Mouse (Mus musculus): ENCODE data around the gene Nit1. TPM values are rescaled to one million over a fixed set of nuclear protein-coding genes. Genes with fewer than 3 reads are reported as not detected.
A peak's percentile ranks its signal among the peaks of the same experiment; 100 is the strongest.

The Nit1 gene
- polyA plus RNA-seq (2011; ENCODE audit: insufficient read length, low read depth, missing spikeins) = 33.6 and 36.9 TPM in 2 replicates

GRCm38 (mm10) chr1:171345225-171346094 is at the start of gene Nit1, which contains the start of gene Pfdn2:
Nit1 (minus strand) TSS chr1:171345646.
Pfdn2 (plus strand) TSS chr1:171345670.
- peak within 1 kb of the TSS; percentile 24; the same call in 1 of the 2 replicates for H3K27ac ChIP-seq (ENCODE audit: insufficient read depth, low read length)
- 0 out of 2 replicates have a peak, but pooled peaks cover 7% of the 10 kb centered on the region for H3K4me1 ChIP-seq (ENCODE audit: control insufficient read depth, insufficient read depth, low read length)
- TF ChIP-seq CTCF (IDR thresholded peaks at IDR 0.05; ENCODE audit: borderline replicate concordance, insufficient read depth, low read length) (no peak), POLR2A (IDR thresholded peaks at IDR 0.05; ENCODE audit: low read depth, low read length) (peak; percentile 93)
- H3K4me3 ChIP-seq (ENCODE audit: insufficient read depth, low read length) = peak within 1 kb of the TSS; percentile 91

GRCm38 (mm10) chr1:171390101-171390500 is 44.7 kb upstream of the Nit1 start:
- H3K4me1 ChIP-seq (ENCODE audit: control insufficient read depth, insufficient read depth, low read length) = no peaks in the 10 kb centered on the region
- H3K27ac ChIP-seq (ENCODE audit: insufficient read depth, low read length) = no peak overlapping the region
- no peak overlapping the region for H3K4me3 ChIP-seq (ENCODE audit: insufficient read depth, low read length)
- TF ChIP-seq CTCF (IDR thresholded peaks at IDR 0.05; ENCODE audit: borderline replicate concordance, insufficient read depth, low read length) (no peak), POLR2A (IDR thresholded peaks at IDR 0.05; ENCODE audit: low read depth, low read length) (no peak)

- H3K4me1 ChIP-seq (ENCODE audit: control insufficient read depth, insufficient read depth, low read length) = no peaks in the 10 kb centered on the region
- H3K27ac ChIP-seq (ENCODE audit: insufficient read depth, low read length) = no peak within 1 kb of the TSS
- no peak within 1 kb of the TSS for H3K4me3 ChIP-seq (ENCODE audit: insufficient read depth, low read length)
- TF ChIP-seq CTCF (IDR thresholded peaks at IDR 0.05; ENCODE audit: borderline replicate concordance, insufficient read depth, low read length) = no peak
- no peak for TF ChIP-seq POLR2A (IDR thresholded peaks at IDR 0.05; ENCODE audit: low read depth, low read length)
Measured at GRCm38 (mm10) chr1:171388376-171389102, 43.1 kb upstream of the Nit1 start, which contains the start of gene Arhgap30. Arhgap30 (plus strand) TSS chr1:171388954.

DNA sequence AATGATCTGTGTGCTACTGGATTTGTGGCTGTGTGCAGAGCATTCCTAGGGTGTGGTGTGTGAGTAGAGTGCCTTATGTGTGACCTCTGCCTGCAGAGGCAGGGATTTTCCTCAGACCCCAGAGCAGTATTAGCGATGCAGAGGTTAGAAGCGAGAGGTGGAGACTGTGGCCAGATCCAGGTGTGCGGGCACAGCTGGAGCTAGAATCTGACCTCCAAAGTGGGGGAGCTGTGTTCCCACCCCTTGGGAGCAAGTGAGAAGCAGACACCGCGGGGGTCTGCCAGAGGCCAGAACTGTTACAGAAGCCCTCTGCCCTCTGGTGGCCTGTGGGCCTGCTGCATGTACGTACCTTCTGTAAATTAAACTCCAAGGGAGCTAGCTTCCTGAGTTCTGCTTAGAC is 41.7 kb upstream of the Nit1 start:
- TF ChIP-seq POLR2A (IDR thresholded peaks at IDR 0.05; ENCODE audit: low read depth, low read length) (no peak), CTCF (IDR thresholded peaks at IDR 0.05; ENCODE audit: borderline replicate concordance, insufficient read depth, low read length) (peak; percentile 55)
- H3K27ac ChIP-seq (ENCODE audit: insufficient read depth, low read length) = no peak overlapping the region
- H3K4me3 ChIP-seq (ENCODE audit: insufficient read depth, low read length) = no peak overlapping the region
- no peaks in the 10 kb centered on the region for H3K4me1 ChIP-seq (ENCODE audit: control insufficient read depth, insufficient read depth, low read length)

GRCm38 (mm10) chr1:171385171-171385570 is 39.7 kb upstream of the Nit1 start:
- Histone ChIP-seq H3K27ac (ENCODE audit: insufficient read depth, low read length) (no peak overlapping the region), H3K4me1 (ENCODE audit: control insufficient read depth, insufficient read depth, low read length) (no peaks in the 10 kb centered on the region)
- TF ChIP-seq POLR2A (IDR thresholded peaks at IDR 0.05; ENCODE audit: low read depth, low read length) (no peak), CTCF (IDR thresholded peaks at IDR 0.05; ENCODE audit: borderline replicate concordance, insufficient read depth, low read length) (0 out of 2 replicates have a peak, but pooled peaks have one; percentile 25)

GRCm38 (mm10) chr1:171384361-171384760 is 38.9 kb upstream of the Nit1 start:
- Histone ChIP-seq H3K27ac (ENCODE audit: insufficient read depth, low read length) (no peak overlapping the region), H3K4me3 (ENCODE audit: insufficient read depth, low read length) (no peak overlapping the region), H3K4me1 (ENCODE audit: control insufficient read depth, insufficient read depth, low read length) (no peaks in the 10 kb centered on the region)
- TF ChIP-seq CTCF (IDR thresholded peaks at IDR 0.05; ENCODE audit: borderline replicate concordance, insufficient read depth, low read length) = no peak
- TF ChIP-seq POLR2A (IDR thresholded peaks at IDR 0.05; ENCODE audit: low read depth, low read length) = no peak

More at GRCm38 (mm10) chr1:171385171-171385570, 39.7 kb upstream of the Nit1 start:
- H3K4me3 ChIP-seq (ENCODE audit: insufficient read depth, low read length) = no peak overlapping the region

DNA sequence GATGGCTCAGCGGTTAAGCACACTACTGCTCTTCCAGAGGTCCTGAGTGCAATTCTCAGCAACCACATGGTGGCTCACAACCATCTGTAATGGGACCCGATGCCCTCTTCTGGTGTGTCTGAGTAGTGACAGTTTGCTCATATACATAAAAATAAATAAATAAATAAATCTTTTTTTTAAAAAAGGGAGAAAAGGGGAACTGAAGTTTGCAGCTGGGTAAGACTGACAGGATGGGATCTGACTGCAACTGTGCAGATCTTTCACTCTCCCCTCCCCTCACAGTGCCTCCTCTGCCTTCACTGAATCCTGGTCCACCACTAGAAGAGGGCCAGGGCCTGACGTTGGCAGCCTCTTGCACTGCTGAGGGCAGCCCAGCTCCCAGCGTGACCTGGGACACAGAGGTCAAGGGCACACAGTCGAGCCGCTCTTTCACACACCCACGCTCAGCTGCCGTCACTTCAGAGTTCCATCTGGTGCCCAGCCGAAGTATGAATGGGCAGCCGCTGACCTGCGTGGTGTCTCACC is 36.7 kb upstream of the Nit1 start:
- no peak overlapping the region for H3K27ac ChIP-seq (ENCODE audit: insufficient read depth, low read length)
- H3K4me3 ChIP-seq (ENCODE audit: insufficient read depth, low read length) = no peak overlapping the region
- TF ChIP-seq POLR2A (IDR thresholded peaks at IDR 0.05; ENCODE audit: low read depth, low read length) (no peak), CTCF (IDR thresholded peaks at IDR 0.05; ENCODE audit: borderline replicate concordance, insufficient read depth, low read length) (no peak)
- no peaks in the 10 kb centered on the region for H3K4me1 ChIP-seq (ENCODE audit: control insufficient read depth, insufficient read depth, low read length)

DNA sequence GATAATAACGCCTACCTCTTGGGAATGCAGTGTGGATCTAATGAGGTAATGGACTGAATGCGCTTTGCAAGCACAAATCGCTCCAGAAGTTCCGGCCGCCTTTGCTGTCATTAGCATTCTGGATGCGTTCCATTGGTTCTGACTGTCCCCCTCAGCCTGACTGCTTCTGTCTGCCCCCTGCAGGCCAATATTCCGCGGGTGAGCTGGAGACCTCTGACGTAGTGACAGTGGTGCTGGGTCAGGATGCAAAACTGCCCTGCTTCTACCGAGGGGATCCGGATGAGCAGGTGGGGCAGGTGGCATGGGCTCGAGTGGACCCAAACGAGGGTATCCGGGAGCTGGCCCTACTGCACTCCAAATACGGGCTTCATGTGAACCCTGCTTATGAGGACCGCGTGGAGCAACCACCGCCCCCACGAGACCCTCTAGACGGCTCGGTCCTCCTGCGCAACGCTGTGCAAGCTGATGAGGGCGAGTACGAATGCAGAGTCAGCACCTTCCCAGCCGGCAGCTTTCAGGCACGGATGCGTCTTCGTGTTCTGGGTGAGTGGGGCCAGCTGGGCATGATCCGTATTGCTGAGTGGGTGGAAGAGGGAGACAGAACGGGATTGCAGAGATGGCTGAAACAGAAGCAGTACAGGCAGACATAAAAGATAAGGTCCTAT is 34.6 kb upstream of the Nit1 start:
- no peak overlapping the region for H3K4me3 ChIP-seq (ENCODE audit: insufficient read depth, low read length)

GRCm38 (mm10) chr1:171378298-171378697 is 32.9 kb upstream of the Nit1 start:
- TF ChIP-seq POLR2A (IDR thresholded peaks at IDR 0.05; ENCODE audit: low read depth, low read length) (no peak), CTCF (IDR thresholded peaks at IDR 0.05; ENCODE audit: borderline replicate concordance, insufficient read depth, low read length) (no peak)
- no peak overlapping the region for H3K4me3 ChIP-seq (ENCODE audit: insufficient read depth, low read length)

More for the DNA sequence above, 34.6 kb upstream of the Nit1 start:
- TF ChIP-seq CTCF (IDR thresholded peaks at IDR 0.05; ENCODE audit: borderline replicate concordance, insufficient read depth, low read length) (peak; percentile 80), POLR2A (IDR thresholded peaks at IDR 0.05; ENCODE audit: low read depth, low read length) (no peak)
- Histone ChIP-seq H3K27ac (ENCODE audit: insufficient read depth, low read length) (no peak overlapping the region), H3K4me1 (ENCODE audit: control insufficient read depth, insufficient read depth, low read length) (no peaks in the 10 kb centered on the region)

More at GRCm38 (mm10) chr1:171378298-171378697, 32.9 kb upstream of the Nit1 start:
- H3K4me1 ChIP-seq (ENCODE audit: control insufficient read depth, insufficient read depth, low read length) = no peaks in the 10 kb centered on the region
- no peak overlapping the region for H3K27ac ChIP-seq (ENCODE audit: insufficient read depth, low read length)
